Mouse (Mus musculus) ovary, postnatal 36 days (tissue): ENCODE data around the gene Kcnc1.

ENCODE experiments used
- DNase-seq: peaks from one replicate; pipeline ENCODE4 v3.0.0; 2022; ENCODE audit warnings: low spot score, mixed read lengths

Gene Kcnc1

GRCm38 (mm10) chr7:46473141-46473540 lies 76.8 kb downstream of the Kcnc1 start:
- no peak for DNase-seq

GRCm38 (mm10) chr7:46475464-46475863 lies 79.2 kb downstream of the Kcnc1 start:
- DNase-seq, result no peak

GRCm38 (mm10) chr7:46477456-46477855 lies 81.2 kb downstream of the Kcnc1 start:
- DNase-seq, result no peak

GRCm38 (mm10) chr7:46479793-46480192 lies 83.5 kb downstream of the Kcnc1 start:
- DNase-seq, result no peak

GRCm38 (mm10) chr7:46482099-46482531 lies 85.8 kb downstream of the Kcnc1 start:
- no peak for DNase-seq

GRCm38 (mm10) chr7:46483050-46483449 lies 86.8 kb downstream of the Kcnc1 start:
- no peak for DNase-seq

- no peak for DNase-seq
Observed at GRCm38 (mm10) chr7:46484223-46484622, 87.9 kb downstream of the Kcnc1 start.

GRCm38 (mm10) chr7:46486761-46487160 lies 90.5 kb downstream of the Kcnc1 start:
- no peak for DNase-seq

GRCm38 (mm10) chr7:46487354-46487753 lies 91.1 kb downstream of the Kcnc1 start:
- DNase-seq, result no peak
